Mouse (Mus musculus) left cerebral cortex, adult 11 months (tissue): ENCODE measurements around the gene Epo.
A peak's percentile ranks its signal among the peaks of the same experiment; 100 is the strongest.

Experiments used
- DNase-seq: peaks from one replicate; pipeline ENCODE4 v3.0.0; 2022; ENCODE audit warnings: low spot score

The Epo gene

DNA sequence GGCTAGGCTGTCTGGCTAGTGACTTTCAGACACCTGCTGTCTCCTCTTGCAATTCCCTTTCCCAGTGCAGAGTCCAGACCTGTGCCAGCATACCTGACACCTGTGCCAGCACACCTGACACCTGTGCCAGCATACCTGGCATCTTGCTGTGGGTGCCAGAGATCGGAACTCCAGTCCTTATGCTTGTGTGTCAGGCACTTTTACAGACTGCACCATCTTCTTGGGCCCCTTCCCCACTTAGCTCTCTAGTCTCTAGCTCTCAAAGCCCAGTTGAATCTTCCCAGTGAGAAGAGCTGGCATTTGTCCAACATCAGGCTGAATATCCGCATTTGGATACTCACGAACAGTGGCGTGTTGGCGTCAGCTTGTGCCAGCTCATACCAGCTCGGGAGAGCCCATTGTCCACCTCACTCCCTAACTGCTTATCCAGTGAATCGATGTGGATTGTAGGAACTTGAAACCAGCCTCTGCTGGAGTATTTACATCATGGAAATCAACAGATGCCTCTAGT, 6.3 kb upstream of the Epo start:
- DNase-seq, result no peak

DNA sequence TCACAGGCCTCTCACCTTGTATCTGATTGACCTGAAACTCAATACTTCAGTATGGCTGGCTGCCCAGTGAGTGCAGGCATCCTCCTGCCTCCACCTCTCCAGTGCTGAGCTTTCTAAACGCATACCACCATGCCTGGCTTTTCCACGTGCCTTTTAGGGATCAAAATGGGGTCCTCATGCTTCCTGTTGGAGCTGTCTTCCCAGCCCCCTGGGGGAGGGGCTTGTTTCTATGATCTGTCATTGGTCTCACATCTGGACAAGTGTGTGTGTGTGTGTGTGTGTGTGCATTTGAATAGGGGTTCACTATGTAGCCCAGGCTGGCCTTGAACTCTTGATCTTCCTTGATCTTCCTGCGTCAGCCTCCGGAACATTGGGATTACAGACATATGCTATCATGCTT, 4.4 kb upstream of the Epo start:
- no peak for DNase-seq

DNA sequence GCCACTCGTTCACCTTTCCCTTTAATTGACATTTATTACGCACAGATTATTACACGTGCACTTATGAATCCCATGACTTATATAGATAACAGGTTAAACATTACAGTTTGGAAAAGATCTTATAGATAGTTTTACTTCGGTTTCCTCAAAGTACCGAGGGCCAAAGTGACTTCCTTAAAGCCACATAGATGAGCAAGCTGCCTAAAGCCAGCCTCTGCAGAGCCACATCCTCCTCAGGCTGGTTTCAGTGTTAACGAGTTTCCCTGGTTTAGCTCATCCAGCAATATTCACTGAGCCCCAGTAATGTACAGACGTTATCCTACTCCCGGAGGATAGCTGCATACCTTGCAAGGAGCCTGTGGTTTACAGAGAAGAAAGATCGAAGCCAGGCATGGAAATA, 2.3 kb upstream of the Epo start:
- DNase-seq, result no peak

DNA sequence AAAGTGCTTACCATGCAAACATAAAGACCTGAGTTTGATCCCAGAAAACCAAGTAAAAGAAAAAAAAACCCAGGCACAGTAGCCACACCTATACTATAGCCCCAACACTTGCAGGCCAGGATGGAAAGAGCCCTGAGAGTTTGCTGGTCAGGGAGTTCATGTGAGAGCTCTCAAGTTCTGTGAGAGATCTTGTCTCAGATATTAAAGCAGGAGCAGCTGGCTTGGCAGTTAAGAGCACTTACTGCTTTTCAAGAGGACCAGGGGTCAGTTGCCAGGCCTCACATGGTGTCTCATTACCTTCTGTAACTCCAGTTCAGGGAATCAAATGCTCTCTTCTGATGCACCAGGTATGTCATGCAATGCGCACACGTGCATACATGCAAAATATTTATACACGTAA, 1.7 kb upstream of the Epo start:
- no peak for DNase-seq

DNA sequence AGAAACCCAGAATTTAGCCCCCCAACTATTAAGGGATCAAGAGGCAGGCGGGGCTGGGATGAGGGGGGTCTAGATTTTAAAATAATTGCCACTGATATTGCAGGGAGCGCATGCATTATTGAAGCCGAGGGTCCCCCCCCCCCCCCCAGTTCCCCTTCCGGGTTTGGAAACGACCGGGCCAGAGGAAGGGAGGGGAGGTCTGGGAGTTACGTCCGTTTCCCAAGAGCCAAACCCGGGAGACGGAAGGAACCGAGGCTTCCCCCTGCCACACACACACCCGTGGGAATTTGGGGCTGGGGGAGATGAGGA, 280 bp downstream of the Epo start:
- DNase-seq, result peak; percentile 71

DNA sequence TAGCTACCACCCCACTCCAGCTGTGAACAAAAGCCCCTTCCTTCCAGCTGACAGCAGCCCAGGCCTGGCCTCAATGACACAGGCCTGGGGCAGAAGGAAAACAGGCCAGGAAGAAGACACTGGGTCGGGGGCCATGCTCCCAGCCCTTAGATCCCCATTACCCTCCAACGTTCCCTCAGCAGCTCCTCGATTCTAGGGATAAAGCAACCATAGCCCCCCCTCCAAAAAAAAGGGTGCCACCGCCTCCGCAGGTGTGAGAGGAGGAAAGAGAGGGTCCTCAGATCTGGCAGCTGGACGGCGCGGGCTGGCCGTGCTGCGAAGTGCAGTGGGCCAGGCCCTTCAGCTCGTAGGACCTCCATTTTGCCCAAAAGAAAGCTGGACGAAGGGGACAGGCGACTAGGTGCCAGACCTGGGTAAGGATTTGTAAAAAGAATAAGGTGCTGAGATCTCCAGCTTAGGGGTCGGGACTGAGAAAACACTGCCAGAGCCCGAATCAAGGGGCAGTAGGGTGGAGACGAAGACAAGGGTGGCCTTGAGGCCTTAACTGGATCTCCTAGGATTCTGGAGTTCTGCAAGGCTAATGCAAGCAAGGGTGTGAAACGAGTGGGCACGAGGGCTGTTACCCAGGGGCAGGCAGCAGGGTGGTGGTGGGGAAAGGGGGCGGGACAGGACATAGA, 773 bp downstream of the Epo start:
- DNase-seq, result no peak

DNA sequence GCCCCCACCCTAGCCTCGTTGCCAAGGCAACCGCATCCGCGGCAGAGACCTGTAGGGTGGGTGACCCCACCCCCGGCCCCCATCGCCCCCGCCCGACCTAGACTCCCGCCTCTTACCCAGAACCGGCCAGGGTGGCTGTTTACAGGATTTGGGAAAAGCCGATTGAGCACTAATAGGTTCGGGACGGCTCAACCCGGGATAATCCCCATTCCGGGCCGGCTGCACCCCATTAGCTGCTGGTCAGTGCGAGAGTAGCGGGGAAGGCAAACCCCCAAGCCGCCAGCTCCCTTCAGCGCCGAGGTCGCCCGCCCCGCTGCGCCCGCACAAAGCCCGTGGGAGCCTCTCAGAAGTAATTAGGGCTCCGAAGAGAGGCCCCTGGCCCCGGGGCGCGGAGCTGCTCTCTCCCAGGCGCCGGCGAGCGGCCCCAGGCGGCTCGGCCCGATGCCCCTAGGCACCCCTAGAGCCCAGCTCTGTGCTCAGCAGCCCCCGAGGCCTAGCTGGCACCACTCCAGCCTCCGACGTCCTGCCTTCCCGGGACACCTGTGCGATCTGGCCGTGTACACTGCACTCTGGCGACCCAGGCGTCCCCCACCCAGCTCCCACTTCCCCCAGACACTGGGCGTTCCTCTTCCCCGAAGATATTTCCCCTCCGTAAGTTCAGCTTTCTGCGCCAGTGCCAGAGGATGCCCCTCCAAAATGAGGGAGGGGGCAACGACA, 1.5 kb downstream of the Epo start:
- DNase-seq, result no peak

DNA sequence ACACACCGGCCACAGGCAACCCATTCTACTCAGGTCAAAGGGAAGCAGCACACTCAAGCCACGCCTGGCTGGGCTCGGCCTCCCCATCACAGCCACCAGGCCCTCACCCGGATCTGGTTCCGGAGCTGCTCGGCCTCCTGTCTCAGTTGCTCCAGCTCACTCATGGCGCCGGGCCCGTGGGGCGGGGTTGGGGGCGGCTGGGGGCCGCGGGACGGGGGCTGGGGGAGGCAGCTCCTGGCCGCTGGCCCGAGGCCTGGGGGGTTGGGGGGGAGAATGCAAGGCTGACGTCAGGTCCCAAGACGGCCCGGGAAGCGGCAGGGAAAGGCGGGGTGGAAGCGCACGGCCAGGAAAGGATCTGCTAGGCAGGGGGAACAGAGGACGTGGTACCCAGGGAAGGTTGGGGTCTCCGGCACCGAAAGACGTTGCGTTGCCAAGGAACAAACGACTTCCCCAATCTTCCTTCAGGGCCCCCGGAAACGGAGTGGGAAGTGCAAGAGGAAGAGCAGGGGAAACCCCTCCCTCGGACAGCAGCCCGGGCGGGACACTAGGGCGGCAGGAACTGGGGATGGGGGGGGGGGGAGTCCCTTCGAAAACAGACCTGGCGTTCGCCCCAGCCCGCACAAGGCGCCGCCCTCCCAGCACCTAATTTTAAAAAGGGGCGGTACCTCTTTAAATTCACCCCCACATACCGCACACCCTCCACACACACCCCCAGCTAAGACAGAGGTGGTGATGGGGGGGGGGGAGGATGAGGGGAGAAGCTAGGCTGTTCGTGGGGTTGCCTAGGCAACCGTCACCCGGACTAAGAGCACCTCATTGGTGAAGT, 2.2 kb downstream of the Epo start:
- peak; percentile 80 for DNase-seq

DNA sequence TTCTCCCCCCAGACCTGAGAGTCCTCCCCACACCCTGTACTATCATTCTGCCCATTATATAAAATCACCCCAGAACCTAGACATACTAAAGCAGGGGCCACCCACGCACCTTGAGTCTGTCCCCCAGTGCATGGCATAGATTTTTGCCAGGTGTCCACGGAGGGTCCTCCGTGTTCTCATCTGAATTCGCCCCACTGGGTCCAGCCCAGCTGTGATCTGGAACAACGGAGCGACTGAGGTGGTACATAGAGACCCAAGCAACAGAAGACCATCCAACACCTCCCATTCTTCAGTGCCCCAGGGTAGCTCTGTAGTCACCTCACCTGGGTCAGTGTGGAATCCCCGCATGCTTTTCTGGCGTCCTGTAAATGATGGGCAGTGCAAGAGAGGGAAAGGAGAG, 3.0 kb downstream of the Epo start:
- DNase-seq, result no peak

DNA sequence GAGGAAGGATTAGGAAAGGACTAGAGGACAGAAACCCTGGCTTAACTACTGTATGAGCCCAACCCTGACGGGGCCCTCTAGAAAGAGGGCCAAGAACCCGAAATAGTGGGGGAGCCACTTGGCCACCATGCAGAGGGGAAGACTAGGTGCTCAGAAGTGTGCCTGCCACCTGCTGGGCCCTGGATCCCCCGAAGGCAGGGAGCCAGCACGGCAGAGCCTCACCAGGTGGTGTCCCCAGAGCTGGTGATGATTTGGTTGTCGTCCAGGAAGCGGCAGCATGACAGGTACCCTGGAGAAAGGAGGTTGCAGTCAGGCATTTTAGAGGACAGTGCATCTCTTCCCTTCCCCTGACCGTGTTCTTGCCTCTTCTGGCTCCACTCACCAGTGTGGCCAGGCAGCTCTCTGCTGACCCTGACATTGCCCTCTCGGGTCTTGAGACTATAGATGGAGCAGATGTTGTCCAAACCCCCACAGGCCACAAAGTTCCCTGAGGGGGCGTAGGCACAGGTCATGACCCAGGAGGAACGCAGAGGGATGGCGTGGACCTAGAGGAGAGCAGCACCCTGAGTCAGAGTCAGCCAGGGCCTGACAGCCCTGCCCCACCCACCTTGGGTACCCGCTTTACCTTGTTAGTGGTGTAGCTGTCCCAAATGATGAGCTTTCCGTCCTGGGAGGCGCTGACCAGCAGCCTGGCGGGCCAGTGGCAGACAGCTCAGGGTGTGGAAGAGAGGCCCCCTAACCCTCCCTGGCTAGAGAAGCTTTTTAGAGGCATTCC, 3.6 kb downstream of the Epo start:
- no peak for DNase-seq

DNA sequence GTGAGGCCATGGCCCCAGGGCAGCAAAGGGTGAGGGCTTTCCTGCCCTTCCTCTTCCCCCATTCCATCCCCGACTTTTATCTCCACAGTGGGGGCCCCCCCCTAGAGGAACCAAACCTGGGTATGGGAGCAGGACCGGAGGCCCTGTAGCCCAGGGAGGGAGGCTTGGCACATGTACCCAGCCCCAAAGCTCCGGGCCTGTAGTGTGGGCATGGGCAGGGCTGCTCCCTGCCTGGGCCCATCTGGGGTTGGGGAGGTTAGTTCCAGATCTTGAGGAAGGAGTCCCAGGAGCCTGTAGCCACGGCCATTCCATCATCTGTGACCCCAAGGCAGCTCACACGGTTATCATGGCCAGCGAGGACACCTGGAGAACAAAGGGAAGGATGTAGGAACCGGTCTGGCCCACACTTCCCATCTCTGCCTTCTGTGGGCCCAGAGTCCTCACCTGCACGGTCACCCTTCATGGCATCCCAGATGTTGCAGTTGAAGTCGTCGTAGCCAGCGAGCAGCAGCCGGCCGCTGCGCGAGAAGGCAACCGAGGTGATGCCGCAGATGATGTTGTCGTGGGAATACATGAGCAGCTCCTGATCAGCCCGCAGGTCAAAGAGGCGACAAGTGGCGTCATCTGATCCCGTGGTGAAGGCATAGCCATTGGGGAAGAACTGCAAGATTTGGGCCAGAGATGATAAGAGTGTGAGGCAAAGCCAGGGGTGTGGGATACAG, 4.6 kb downstream of the Epo start:
- DNase-seq, result no peak

DNA sequence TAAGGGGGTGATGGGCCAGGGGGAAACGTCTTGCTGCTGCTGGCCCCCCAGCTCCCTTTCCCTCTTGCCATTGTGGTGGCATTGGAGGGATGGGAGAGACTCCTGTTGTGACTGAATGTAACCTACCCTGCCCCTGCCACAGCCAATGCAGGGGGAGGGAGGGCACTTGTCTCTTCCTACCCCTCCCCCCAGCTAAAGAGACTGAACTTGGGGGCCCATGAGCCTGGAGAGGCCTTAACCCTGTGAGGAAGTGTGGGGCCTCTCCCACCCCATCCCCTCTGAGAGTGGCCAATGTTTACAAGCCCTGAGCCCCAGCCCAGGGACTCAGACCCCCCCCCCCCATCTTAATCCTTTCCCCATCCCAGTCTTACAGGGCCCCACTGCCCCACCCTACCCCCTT, 5.6 kb downstream of the Epo start:
- no peak for DNase-seq

DNA sequence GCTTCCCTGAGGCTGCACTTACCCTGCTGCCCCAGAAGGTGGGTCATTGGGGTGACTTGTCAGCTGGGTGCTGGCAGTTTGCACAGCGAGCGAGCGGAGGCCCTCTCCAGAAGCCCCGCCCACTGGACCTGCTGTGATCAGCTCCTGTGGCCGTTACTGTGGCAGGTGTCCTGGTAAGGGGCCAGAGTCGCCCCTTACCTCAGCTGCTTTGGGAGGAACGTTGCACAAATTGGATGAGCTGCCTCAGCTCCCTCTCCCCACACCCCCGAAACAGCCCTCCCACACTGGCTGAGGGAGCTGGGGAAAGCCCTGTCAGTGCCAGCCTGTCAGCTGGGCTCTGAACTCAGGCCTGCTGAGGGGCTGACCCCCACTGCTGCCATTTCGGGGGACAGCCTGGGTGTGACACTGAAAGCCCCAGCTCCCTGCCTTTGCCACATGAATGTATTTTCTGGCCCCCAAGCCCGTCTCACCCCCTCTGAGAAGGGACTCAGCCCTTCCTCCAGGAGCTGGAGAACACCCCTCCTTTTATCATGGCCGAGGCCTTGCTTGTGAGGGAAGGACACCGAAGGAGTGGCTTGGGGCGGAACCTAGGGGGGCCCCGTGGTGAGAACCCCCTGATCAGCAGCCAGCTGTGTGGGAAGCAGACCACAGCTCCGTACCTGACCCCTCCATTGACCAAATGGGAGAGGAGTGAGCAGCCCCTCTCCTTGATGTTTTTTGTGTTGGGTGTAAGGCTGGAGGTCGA, 6.7 kb downstream of the Epo start:
- DNase-seq, result no peak

DNA sequence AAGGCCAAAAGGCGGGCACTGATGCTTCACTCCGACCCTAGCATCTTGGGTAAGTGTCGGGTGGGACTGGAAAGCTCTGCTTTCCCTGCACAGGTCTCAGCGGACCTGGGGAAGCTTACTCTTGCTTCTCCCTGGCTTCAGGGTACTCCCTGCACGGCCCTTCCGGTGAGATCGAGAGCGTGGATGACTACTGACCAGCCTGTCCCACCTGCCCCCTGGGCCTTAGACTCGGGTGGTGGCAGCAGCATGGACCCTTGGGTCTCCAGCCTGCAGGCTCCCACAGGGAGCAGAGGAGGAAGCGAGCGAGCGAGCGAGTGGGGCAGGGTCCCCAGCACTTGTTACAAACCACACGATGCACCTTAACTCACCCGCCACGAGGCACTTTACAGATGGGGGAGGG, 7.5 kb downstream of the Epo start:
- DNase-seq, result no peak

DNA sequence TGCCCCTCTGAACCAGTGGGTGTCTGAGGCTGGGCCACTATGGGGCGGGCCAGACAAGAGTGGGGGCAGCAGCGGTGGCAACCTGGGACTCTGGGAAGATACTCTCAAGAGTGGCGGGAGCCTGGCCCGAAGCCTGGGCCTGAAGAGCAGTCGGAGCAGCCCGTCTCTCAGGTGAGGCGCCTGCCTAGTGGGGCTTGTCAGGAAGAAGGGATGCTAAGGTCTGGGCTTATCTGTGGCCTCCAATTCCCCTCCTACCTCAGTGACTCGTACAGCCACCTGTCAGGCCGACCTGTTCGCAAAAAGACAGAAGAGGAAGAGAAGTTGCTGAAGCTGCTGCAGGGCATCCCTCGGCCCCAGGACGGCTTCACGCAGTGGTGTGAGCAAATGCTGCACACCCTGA, 8.4 kb downstream of the Epo start:
- DNase-seq, result no peak

DNA sequence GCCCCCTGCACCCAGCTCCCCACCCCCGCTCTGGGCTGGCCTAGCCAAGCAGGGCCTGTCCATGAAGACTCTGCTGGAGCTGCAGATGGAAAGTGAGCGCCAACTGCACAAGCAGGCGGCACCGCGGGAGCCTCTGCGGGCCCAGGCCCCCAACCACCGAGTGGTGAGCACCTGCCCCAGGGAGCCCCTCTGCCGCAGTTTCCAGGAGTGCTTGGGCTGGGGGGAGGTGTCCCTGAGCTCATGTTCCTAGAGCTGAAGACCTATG, 8.9 kb downstream of the Epo start:
- DNase-seq, result no peak

DNA sequence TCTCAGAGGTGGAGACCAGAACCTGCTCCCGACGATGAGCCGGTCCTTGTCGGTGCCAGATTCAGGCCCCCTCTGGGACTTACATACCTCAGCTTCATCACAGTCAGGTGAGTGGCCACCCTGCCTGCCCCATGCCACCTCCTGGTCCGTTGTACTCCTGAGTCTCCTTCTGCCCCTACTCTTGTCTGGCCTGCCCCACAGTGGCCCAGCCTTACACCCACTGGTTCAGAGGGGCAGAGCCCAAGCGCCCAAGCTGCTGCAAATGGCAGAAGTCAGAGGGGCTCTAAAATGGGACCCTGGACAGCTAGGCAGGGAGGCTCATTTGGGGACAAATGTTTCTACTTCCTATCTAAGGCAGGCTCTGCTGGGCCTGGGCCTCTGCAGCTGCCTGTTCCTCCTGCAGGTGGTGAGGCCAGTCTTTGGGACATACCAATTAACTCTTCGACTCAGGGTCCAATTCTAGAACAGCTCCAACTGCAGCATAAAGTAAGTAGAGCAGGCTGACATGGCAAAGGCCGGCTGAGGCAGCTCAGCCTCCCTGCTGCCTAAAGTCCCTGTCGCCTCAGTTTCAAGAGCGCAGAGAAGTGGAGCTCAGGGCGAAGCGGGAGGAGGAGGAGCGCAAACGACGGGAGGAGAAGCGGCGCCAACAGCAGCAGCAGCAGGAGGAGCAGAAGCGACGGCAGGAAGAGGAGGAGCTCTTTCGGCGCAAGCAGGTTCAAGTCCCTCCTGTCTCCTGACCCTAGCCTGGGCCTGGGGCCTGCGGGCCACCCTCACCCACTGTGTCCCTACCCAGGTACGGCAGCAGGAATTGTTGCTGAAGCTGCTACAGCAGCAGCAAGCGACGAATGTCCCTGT, 9.4 kb downstream of the Epo start:
- DNase-seq, result no peak

DNA sequence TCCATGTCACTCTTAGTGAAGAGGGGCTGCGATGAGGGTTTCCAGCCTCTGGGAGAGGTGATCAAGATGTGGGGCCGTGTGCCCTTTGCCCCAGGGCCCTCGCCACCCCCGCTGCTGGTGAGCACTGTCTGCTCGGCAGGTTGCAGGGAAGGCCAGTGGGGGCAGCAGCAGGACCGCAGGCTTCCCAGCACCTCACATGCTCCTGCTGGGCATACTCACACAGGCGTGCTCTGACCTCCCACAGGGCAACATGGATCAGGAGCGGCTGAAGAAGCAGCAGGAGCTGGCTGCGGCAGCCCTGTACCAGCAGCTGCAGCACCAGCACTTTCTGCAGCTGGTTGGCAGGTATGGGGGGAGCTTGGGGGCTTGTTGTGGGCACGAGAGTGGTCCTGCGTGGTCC, 10.3 kb downstream of the Epo start:
- no peak for DNase-seq

DNA sequence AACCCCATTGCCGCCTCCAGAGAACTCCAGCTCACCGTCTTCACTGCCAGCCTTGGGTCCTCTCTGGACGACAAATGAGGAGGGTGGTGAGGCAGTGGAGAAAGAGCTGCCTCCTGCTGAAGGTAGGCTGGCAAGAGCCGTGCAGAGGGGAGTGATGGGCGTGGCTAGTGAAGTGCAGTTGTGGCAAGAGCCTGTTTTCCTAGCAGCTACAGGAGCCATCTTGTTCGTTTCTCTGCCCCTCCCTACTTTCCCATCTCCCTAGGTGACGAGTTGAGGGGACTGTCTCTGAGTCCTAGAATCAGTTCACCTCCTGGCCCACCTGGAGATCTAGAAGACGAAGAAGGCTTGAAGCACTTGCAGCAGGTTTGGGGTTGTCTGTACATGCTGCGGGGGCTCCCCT, 11.2 kb downstream of the Epo start:
- no peak for DNase-seq
